Mouse (Mus musculus): Measurements from ENCODE around the gene Pum3.

DNA sequence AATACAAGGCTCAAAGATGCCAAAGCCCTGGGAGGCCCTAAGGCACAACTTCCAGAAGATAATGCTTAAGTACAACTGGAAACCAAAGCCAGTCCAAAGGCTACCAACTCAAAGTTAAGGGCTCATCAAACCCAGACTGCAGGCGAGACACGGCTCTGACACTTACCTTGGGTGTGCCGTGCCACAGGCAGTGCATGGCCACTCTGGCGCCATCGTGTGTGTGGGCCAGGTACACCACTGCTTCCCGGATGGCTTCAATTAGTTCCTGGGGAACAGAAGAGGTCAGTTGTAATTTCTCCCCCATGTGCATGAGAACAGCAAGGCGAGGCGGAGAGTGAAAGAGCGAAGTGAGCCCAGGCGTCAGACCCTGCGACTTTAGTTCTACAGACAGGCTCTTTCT lies 13.1 kb downstream of the Pum3 start:
- peak; percentile 66; the same call in 1 of the 2 replicates for TF ChIP-seq CTCF (IDR thresholded peaks at IDR 0.05; ENCODE audit: borderline replicate concordance, control insufficient read depth, extremely low read depth, insufficient read depth, low read length, poor library complexity)
- no peak for TF ChIP-seq POLR2A (IDR thresholded peaks at IDR 0.05; ENCODE audit: control insufficient read depth, extremely low read depth, insufficient read depth, low read length, poor library complexity)
